Mouse (Mus musculus) lung, postnatal 0 days (tissue): Measurements from ENCODE around the gene Camk1d. TPM values are rescaled to one million over a fixed set of nuclear protein-coding genes. Genes with fewer than 3 reads are reported as not detected.

Experiments
- ATAC-seq: fragments of 200-750 bp; cut with Nextera tagmentation; 2 replicates; pipeline ENCODE4 v1.8.0; 2017; ENCODE audit warnings: moderate library complexity
- DNase-seq: peaks from one replicate; pipeline ENCODE4 v3.0.0-alpha.2; 2016; ENCODE audit warnings: low spot score
- H3K27ac ChIP-seq: fragments of 300-500 bp; sonication (generic); 2 replicates; pipeline ENCODE4 v1.5.1; 2014; ENCODE audit warnings: antibody characterized with exemption, mild to moderate bottlenecking, low read length, mixed read lengths
- H3K27me3 ChIP-seq: fragments of 300-500 bp; sonication (generic); replicated peaks from 2 replicates; pipeline ENCODE4 v1.6.1; 2014; ENCODE audit warnings: low read length, mixed read lengths; ENCODE audit not compliant: insufficient read depth
- H3K36me3 ChIP-seq: fragments of 300-500 bp; sonication (generic); 2 replicates; pipeline ENCODE4 v1.6.1; 2014; ENCODE audit warnings: low read length, mixed read lengths; ENCODE audit not compliant: insufficient read depth
- H3K4me1 ChIP-seq: fragments of 300-500 bp; sonication (generic); 2 replicates; pipeline ENCODE4 v1.6.1; 2014; ENCODE audit warnings: antibody characterized with exemption, low read depth, low read length, mixed read lengths; ENCODE audit not compliant: insufficient read depth
- H3K4me2 ChIP-seq: fragments of 300-500 bp; sonication (generic); replicated peaks from 2 replicates; pipeline ENCODE4 v1.6.1; 2014; ENCODE audit warnings: low read depth, mild to moderate bottlenecking, low read length, moderate library complexity, mixed read lengths
- H3K4me3 ChIP-seq: fragments of 300-500 bp; sonication (generic); 2 replicates; pipeline ENCODE4 v1.5.1; 2014; ENCODE audit warnings: low read depth, low read length
- H3K9ac ChIP-seq: fragments of 300-500 bp; sonication (generic); replicated peaks from 2 replicates; pipeline ENCODE4 v1.6.1; 2014; ENCODE audit warnings: low read depth, mild to moderate bottlenecking
- H3K9me3 ChIP-seq: fragments of 300-500 bp; sonication (generic); 2 replicates; pipeline ENCODE4 v1.6.1; 2016; ENCODE audit warnings: low read length, mixed read lengths
- CTCF ChIP-seq: IDR thresholded peaks from 2 replicates; pipeline ENCODE4 v1.5.1; 2016; ENCODE audit warnings: antibody characterized with exemption, mild to moderate bottlenecking
- EP300 ChIP-seq: IDR thresholded peaks from 2 replicates; pipeline ENCODE4 v1.6.1; 2016; ENCODE audit warnings: antibody characterized with exemption, mild to moderate bottlenecking, control low read depth
- WGBS: fragments of 180-500 bp; shearing (Covaris S2); extraction: QIAGEN DNeasy Blood & Tissue Kit; methylation state at CpG from one replicate; pipeline ENCODE4 v1.1.7; 2014; 5-methylcytosine and 5-hydroxymethylcytosine counted together
- polyA plus RNA-seq: library from polyadenylated mRNA; unstranded; fragments of >200 nt; fragmentation: Nextera tagmentation; extraction: Ambion mirVana; gene quantifications from 2 replicates; pipeline ENCODE4 v1.2.1, GENCODE M21; 2015

Camk1d gene
- polyA plus RNA-seq, 1 experiment from 2014 or later, result 2.2 TPM

GRCm38 (mm10) chr2:5378066-5378672 lies 336.1 kb downstream of the Camk1d start:
- no peak overlapping the region for H3K27ac ChIP-seq
- 67% methylated on average over 6 of the region's 6 CpGs for WGBS

GRCm38 (mm10) chr2:5372886-5373429 lies 341.4 kb downstream of the Camk1d start:
- Histone ChIP-seq H3K27ac (no peak overlapping the region), H3K4me1 (no peaks in the 10 kb centered on the region), H3K4me3 (no peak overlapping the region), H3K27me3 (no peaks in the 10 kb centered on the region), H3K9ac (no peak overlapping the region), H3K9me3 (no peaks in the 10 kb centered on the region), H3K36me3 (no peaks in the 10 kb centered on the region), H3K4me2 (no peak overlapping the region)
- ATAC-seq (no peak), DNase-seq (no peak)
- TF ChIP-seq EP300 (no peak), CTCF (no peak)
- WGBS, result 44% methylated on average over 6 of the region's 6 CpGs

More at GRCm38 (mm10) chr2:5378066-5378672, 336.1 kb downstream of the Camk1d start:
- no peak for ATAC-seq
- no peak overlapping the region for H3K4me3 ChIP-seq
- no peaks in the 10 kb centered on the region for H3K9me3 ChIP-seq
- H3K9ac ChIP-seq, result no peak overlapping the region
- H3K4me2 ChIP-seq, result no peak overlapping the region
- no peak for DNase-seq
- no peaks in the 10 kb centered on the region for H3K36me3 ChIP-seq
- H3K4me1 ChIP-seq, result no peaks in the 10 kb centered on the region
- TF ChIP-seq EP300 (no peak), CTCF (no peak)
- H3K27me3 ChIP-seq, result no peaks in the 10 kb centered on the region

- no peak overlapping the region for H3K27ac ChIP-seq
- no peaks in the 10 kb centered on the region for H3K4me1 ChIP-seq
- TF ChIP-seq CTCF (no peak), EP300 (no peak)
- no peak overlapping the region for H3K9ac ChIP-seq
- no peak overlapping the region for H3K4me3 ChIP-seq
- H3K27me3 ChIP-seq, result no peaks in the 10 kb centered on the region
- H3K36me3 ChIP-seq, result no peaks in the 10 kb centered on the region
- WGBS, result 64% methylated on average over 3 of the region's 3 CpGs
- H3K4me2 ChIP-seq, result no peak overlapping the region
- H3K9me3 ChIP-seq, result no peaks in the 10 kb centered on the region
- DNase-seq (no peak), ATAC-seq (no peak)
Observed at GRCm38 (mm10) chr2:5371316-5371715, 343.0 kb downstream of the Camk1d start.

GRCm38 (mm10) chr2:5370591-5370990 lies 343.7 kb downstream of the Camk1d start:
- DNase-seq (no peak), ATAC-seq (no peak)
- H3K4me3 ChIP-seq, result no peak overlapping the region
- no peaks in the 10 kb centered on the region for H3K36me3 ChIP-seq
- TF ChIP-seq EP300, result no peak
- TF ChIP-seq CTCF, result no peak
- H3K9me3 ChIP-seq, result no peaks in the 10 kb centered on the region
- no peaks in the 10 kb centered on the region for H3K4me1 ChIP-seq
- no peak overlapping the region for H3K4me2 ChIP-seq
- WGBS, result 73% methylated on average over 3 of the region's 3 CpGs
- no peak overlapping the region for H3K27ac ChIP-seq
- H3K27me3 ChIP-seq, result no peaks in the 10 kb centered on the region
- H3K9ac ChIP-seq, result no peak overlapping the region

GRCm38 (mm10) chr2:5363836-5364235 lies 350.5 kb downstream of the Camk1d start:
- TF ChIP-seq CTCF (no peak), EP300 (no peak)
- no peak for ATAC-seq
- WGBS, result 53% methylated on average over 5 of the region's 5 CpGs

GRCm38 (mm10) chr2:5358049-5358448 lies 356.3 kb downstream of the Camk1d start:
- Histone ChIP-seq H3K4me2 (no peak overlapping the region), H3K9me3 (no peaks in the 10 kb centered on the region), H3K9ac (no peak overlapping the region), H3K4me1 (no peaks in the 10 kb centered on the region), H3K4me3 (no peak overlapping the region), H3K27ac (no peak overlapping the region), H3K36me3 (no peaks in the 10 kb centered on the region), H3K27me3 (no peaks in the 10 kb centered on the region)
- WGBS, result 70% methylated on average over 5 of the region's 5 CpGs
- TF ChIP-seq CTCF, result no peak
- no peak for TF ChIP-seq EP300
- no peak for DNase-seq
- no peak for ATAC-seq

More at GRCm38 (mm10) chr2:5363836-5364235, 350.5 kb downstream of the Camk1d start:
- Histone ChIP-seq H3K27ac (no peak overlapping the region), H3K36me3 (no peaks in the 10 kb centered on the region), H3K4me1 (no peaks in the 10 kb centered on the region), H3K4me2 (no peak overlapping the region), H3K27me3 (no peaks in the 10 kb centered on the region), H3K4me3 (no peak overlapping the region), H3K9ac (no peak overlapping the region), H3K9me3 (no peaks in the 10 kb centered on the region)
- no peak for DNase-seq
